Mouse (Mus musculus) forebrain, embryonic 16.5 days (tissue): ENCODE results near the gene Armc10. TPM values are rescaled to one million over a fixed set of nuclear protein-coding genes. Genes with fewer than 3 reads are reported as not detected.
A peak's percentile ranks its signal among the peaks of the same experiment; 100 is the strongest.

Experiments used
- ATAC-seq: fragments of 200-750 bp; cut with Nextera tagmentation; 2 replicates; pipeline ENCODE4 v1.8.0; 2017; ENCODE audit warnings: mild to moderate bottlenecking, moderate library complexity
- H3K27ac ChIP-seq: fragments of 300-500 bp; sonication (generic); 2 replicates; pipeline ENCODE4 v1.5.1; 2014; ENCODE audit warnings: low read length, control low read depth
- H3K27me3 ChIP-seq: fragments of 300-500 bp; sonication (generic); replicated peaks from 2 replicates; pipeline ENCODE4 v1.6.1; 2014; ENCODE audit warnings: low read length; ENCODE audit not compliant: control insufficient read depth, insufficient read depth
- H3K36me3 ChIP-seq: fragments of 300-500 bp; sonication (generic); 2 replicates; pipeline ENCODE4 v1.6.1; 2014; ENCODE audit not compliant: control insufficient read depth, insufficient read depth
- H3K4me1 ChIP-seq: fragments of 300-500 bp; sonication (generic); replicated peaks from 2 replicates; pipeline ENCODE4 v1.6.1; 2014; ENCODE audit warnings: low read length; ENCODE audit not compliant: control insufficient read depth, insufficient read depth
- H3K4me2 ChIP-seq: fragments of 300-500 bp; sonication (generic); 2 replicates; pipeline ENCODE4 v1.6.1; 2014; ENCODE audit warnings: mild to moderate bottlenecking, low read length, control low read depth
- H3K4me3 ChIP-seq: fragments of 300-500 bp; sonication (generic); replicated peaks from 2 replicates; pipeline ENCODE4 v1.5.1; 2014; ENCODE audit warnings: mild to moderate bottlenecking, low read length, control low read depth
- H3K9ac ChIP-seq: fragments of 300-500 bp; sonication (generic); replicated peaks from 2 replicates; pipeline ENCODE4 v1.6.1; 2014; ENCODE audit warnings: low read depth, low read length, control low read depth
- H3K9me3 ChIP-seq: fragments of 300-500 bp; sonication (generic); 2 replicates; pipeline ENCODE4 v1.6.1; 2016; ENCODE audit warnings: low read length; ENCODE audit not compliant: control insufficient read depth
- WGBS: fragments of 180-500 bp; shearing (Covaris S2); extraction: QIAGEN DNeasy Blood & Tissue Kit; methylation state at CpG from one replicate; pipeline ENCODE4 v1.1.7; 2014; 5-methylcytosine and 5-hydroxymethylcytosine counted together
- polyA plus RNA-seq: library from polyadenylated mRNA; unstranded; fragments of >200 nt; fragmentation: Nextera tagmentation; extraction: Ambion mirVana; gene quantifications from 2 replicates; pipeline ENCODE4 v1.2.1, GENCODE M21; 2015

Armc10 gene
- polyA plus RNA-seq, 1 experiment from 2014 or later: 87.6 TPM

GRCm38 (mm10) chr5:21678363-21678762 lies 32.8 kb downstream of the Armc10 start:
- no peaks in the 10 kb centered on the region for H3K4me1 ChIP-seq
- H3K27me3 ChIP-seq: no peaks in the 10 kb centered on the region
- H3K36me3 ChIP-seq: no peaks in the 10 kb centered on the region
- no peak overlapping the region for H3K27ac ChIP-seq
- no peak overlapping the region for H3K4me3 ChIP-seq
- no peak for ATAC-seq
- WGBS: 96% methylated on average over 9 of the region's 9 CpGs
- no peak overlapping the region for H3K9ac ChIP-seq
- 0 out of 2 replicates have a peak, but pooled peaks cover 2% of the 10 kb centered on the region for H3K9me3 ChIP-seq
- H3K4me2 ChIP-seq: no peak overlapping the region

GRCm38 (mm10) chr5:21680029-21680428 lies 34.4 kb downstream of the Armc10 start:
- Histone ChIP-seq H3K9ac (no peak overlapping the region), H3K36me3 (no peaks in the 10 kb centered on the region), H3K27me3 (no peaks in the 10 kb centered on the region), H3K9me3 (0 out of 2 replicates have a peak, but pooled peaks cover 2% of the 10 kb centered on the region), H3K4me1 (no peaks in the 10 kb centered on the region), H3K4me3 (no peak overlapping the region), H3K27ac (no peak overlapping the region), H3K4me2 (no peak overlapping the region)
- whole genome bisulfite sequencing: 80% methylated on average over 4 of the region's 4 CpGs
- ATAC-seq: no peak

- H3K4me3 ChIP-seq: no peak overlapping the region
- no peaks in the 10 kb centered on the region for H3K27me3 ChIP-seq
- ATAC-seq: peak; percentile 67
- H3K9me3 ChIP-seq: 0 out of 2 replicates have a peak, but pooled peaks cover 2% of the 10 kb centered on the region
- 85% methylated on average over 5 of the region's 5 CpGs for WGBS
- H3K4me1 ChIP-seq: no peaks in the 10 kb centered on the region
- no peaks in the 10 kb centered on the region for H3K36me3 ChIP-seq
- H3K9ac ChIP-seq: no peak overlapping the region
- no peak overlapping the region for H3K27ac ChIP-seq
- H3K4me2 ChIP-seq: no peak overlapping the region
These were observed 35.3 kb downstream of the Armc10 start for GRCm38 (mm10) chr5:21680940-21681339.

- H3K4me3 ChIP-seq: no peak overlapping the region
- no peaks in the 10 kb centered on the region for H3K27me3 ChIP-seq
- no peak for ATAC-seq
- no peak overlapping the region for H3K27ac ChIP-seq
- no peaks in the 10 kb centered on the region for H3K4me1 ChIP-seq
- H3K9me3 ChIP-seq: no peaks in the 10 kb centered on the region
- H3K4me2 ChIP-seq: no peak overlapping the region
- H3K9ac ChIP-seq: no peak overlapping the region
- no peaks in the 10 kb centered on the region for H3K36me3 ChIP-seq
- 95% methylated on average over 9 of the region's 9 CpGs for WGBS
These were observed 38.2 kb downstream of the Armc10 start for GRCm38 (mm10) chr5:21683811-21684210.

- WGBS: 71% methylated on average over 10 of the region's 10 CpGs
- ATAC-seq: no peak
- H3K4me1 ChIP-seq: no peaks in the 10 kb centered on the region
- no peaks in the 10 kb centered on the region for H3K9me3 ChIP-seq
- no peak overlapping the region for H3K9ac ChIP-seq
- H3K36me3 ChIP-seq: no peaks in the 10 kb centered on the region
- no peaks in the 10 kb centered on the region for H3K27me3 ChIP-seq
- no peak overlapping the region for H3K4me2 ChIP-seq
- H3K4me3 ChIP-seq: no peak overlapping the region
- H3K27ac ChIP-seq: no peak overlapping the region
These were observed 39.4 kb downstream of the Armc10 start for GRCm38 (mm10) chr5:21685001-21685400.

- H3K4me1 ChIP-seq: no peaks in the 10 kb centered on the region
- no peaks in the 10 kb centered on the region for H3K36me3 ChIP-seq
- no peaks in the 10 kb centered on the region for H3K9me3 ChIP-seq
- no peak overlapping the region for H3K4me2 ChIP-seq
- no peak overlapping the region for H3K4me3 ChIP-seq
- no peak overlapping the region for H3K27ac ChIP-seq
- no peaks in the 10 kb centered on the region for H3K27me3 ChIP-seq
- WGBS: 63% methylated on average over 4 of the region's 4 CpGs
- ATAC-seq: no peak
- no peak overlapping the region for H3K9ac ChIP-seq
These were observed 41.4 kb downstream of the Armc10 start for GRCm38 (mm10) chr5:21687042-21687441.

- Histone ChIP-seq H3K4me3 (no peak overlapping the region), H3K27me3 (no peaks in the 10 kb centered on the region)
- 95% methylated on average over 5 of the region's 5 CpGs for WGBS
These were observed 46.6 kb downstream of the Armc10 start for GRCm38 (mm10) chr5:21692230-21692629.

GRCm38 (mm10) chr5:21693372-21693870 lies 47.8 kb downstream of the Armc10 start:
- Histone ChIP-seq H3K27ac (no peak overlapping the region), H3K4me2 (no peak overlapping the region), H3K4me3 (no peak overlapping the region), H3K36me3 (no peaks in the 10 kb centered on the region), H3K27me3 (no peaks in the 10 kb centered on the region), H3K9ac (no peak overlapping the region), H3K4me1 (no peaks in the 10 kb centered on the region), H3K9me3 (no peaks in the 10 kb centered on the region)
- WGBS: 90% methylated on average over 3 of the region's 3 CpGs
- no peak for ATAC-seq

More at GRCm38 (mm10) chr5:21692230-21692629, 46.6 kb downstream of the Armc10 start:
- Histone ChIP-seq H3K36me3 (no peaks in the 10 kb centered on the region), H3K27ac (no peak overlapping the region), H3K9ac (no peak overlapping the region), H3K4me2 (no peak overlapping the region), H3K4me1 (no peaks in the 10 kb centered on the region), H3K9me3 (no peaks in the 10 kb centered on the region)
- no peak for ATAC-seq

- no peak overlapping the region for H3K27ac ChIP-seq
- WGBS: 86% methylated on average over 3 of the region's 3 CpGs
- ATAC-seq: no peak
- H3K27me3 ChIP-seq: no peaks in the 10 kb centered on the region
- no peaks in the 10 kb centered on the region; the same call in 1 of the 2 replicates for H3K4me1 ChIP-seq
- no peak overlapping the region for H3K4me2 ChIP-seq
- H3K9me3 ChIP-seq: no peaks in the 10 kb centered on the region
- H3K9ac ChIP-seq: no peak overlapping the region
- no peak overlapping the region for H3K4me3 ChIP-seq
- no peaks in the 10 kb centered on the region for H3K36me3 ChIP-seq
These were observed 49.4 kb downstream of the Armc10 start for GRCm38 (mm10) chr5:21694854-21695490.
